Mouse (Mus musculus) spleen, postnatal 14 days (tissue): ENCODE data around the gene Dnal4.
"Not testable (repeated sequence)": the region's sequence is repeated elsewhere in the genome, so short reads cannot be mapped to it uniquely, and the experiment has no call there.

Source experiments
- DNase-seq, 2 experiments: peaks; one replicate each; pipeline ENCODE4 v3.0.0; 2021 to 2022; ENCODE audit warnings: low spot score in 2 of 2

Gene Dnal4

DNA sequence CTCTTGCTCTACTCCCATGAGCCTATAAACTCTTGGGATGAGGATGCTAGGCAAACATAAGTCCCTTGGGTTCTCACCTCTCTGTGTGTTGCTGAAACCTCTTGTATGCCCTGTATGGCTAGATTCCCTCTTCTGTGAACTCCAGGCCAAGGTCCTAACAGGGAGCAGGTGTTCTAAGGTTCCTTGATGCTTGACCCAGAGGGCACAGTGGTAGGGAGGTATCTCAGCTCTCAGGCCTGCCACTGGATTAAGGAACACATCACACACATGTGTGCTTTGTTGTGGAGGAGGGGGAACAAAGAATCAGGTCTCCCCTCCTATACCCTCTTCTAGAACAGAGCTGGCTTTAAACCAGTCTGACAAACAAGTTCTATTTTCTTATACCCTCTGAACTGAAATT, at the start of gene Dnal4:
Gene Dnal4, minus strand, starts transcription at position 101 of the 400 bp plus-strand sequence.
- no peak for DNase-seq

DNA sequence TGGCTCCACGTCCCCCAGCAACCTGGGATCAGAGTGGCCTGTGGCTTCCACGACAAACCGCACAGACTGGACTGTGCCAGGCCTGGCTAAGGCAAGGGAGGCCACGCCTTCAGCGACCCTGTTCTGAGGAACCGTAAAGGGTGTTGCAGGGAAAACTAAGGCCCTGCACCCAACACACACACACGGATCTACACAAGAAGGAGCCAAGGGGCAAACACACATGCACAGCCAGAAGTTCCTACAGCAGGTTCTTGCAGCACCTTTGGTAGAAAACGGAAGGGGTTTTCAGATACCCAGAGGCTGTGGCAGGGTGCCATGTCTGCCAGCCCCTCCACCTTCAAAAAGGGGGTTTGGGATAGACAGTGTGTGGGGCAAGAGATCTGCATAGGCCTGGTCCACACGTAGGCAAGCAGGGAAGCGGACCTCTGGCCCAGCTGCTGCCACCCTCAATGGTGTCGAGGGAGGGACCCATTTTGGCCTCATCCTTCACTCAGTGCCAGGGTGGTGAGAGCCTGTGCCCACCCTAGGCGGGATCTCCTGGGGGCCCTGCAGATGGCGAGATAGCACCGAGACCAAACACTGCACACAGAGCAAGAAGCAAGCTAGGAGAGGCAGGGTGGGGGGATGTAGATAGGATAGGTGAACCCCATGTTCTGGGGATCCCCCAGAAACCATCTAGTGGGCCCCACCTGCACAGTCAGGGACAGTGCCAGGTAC, 49.6 kb upstream of the Dnal4 start:
- no peak for DNase-seq

- DNase-seq: no peak
These were observed 48.7 kb upstream of the Dnal4 start for GRCm38 (mm10) chr15:79826221-79826935.

DNA sequence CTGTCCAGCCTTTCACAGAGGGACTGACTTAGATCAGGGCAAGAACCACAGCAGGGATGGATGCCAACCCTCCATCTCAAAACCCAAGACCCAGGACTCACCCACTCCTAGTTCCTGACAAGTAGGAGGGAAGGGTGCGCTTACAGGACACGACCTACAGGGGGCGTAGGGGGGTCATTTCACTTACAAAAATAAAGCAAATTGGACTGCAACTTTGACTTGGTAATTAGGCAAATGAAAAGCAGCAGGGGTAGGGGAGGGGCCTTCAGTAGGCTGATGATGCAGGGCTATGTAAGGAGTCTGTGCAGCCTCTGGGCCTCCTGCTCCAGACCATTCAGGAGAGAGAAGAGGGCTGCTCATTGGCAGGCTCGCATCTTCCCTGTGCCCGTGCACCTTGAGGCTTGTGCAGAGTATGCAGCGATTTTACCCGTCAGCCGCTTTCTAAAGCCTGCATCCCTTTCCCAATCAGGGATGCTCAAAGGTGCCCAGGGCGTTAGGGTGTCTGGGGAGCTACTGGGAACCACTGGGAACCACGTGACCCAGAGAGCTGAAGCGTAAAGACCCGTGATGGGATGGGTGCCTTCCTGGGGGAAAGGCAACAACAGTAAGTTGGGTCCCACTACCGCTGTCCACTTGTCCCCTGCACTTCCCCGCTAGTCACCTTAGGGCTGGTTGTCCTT, 47.6 kb upstream of the Dnal4 start:
- no peak for DNase-seq

GRCm38 (mm10) chr15:79823588-79824280, 46.1 kb upstream of the Dnal4 start:
- peak in 1 of 2 experiments; percentile 28 for DNase-seq

DNA sequence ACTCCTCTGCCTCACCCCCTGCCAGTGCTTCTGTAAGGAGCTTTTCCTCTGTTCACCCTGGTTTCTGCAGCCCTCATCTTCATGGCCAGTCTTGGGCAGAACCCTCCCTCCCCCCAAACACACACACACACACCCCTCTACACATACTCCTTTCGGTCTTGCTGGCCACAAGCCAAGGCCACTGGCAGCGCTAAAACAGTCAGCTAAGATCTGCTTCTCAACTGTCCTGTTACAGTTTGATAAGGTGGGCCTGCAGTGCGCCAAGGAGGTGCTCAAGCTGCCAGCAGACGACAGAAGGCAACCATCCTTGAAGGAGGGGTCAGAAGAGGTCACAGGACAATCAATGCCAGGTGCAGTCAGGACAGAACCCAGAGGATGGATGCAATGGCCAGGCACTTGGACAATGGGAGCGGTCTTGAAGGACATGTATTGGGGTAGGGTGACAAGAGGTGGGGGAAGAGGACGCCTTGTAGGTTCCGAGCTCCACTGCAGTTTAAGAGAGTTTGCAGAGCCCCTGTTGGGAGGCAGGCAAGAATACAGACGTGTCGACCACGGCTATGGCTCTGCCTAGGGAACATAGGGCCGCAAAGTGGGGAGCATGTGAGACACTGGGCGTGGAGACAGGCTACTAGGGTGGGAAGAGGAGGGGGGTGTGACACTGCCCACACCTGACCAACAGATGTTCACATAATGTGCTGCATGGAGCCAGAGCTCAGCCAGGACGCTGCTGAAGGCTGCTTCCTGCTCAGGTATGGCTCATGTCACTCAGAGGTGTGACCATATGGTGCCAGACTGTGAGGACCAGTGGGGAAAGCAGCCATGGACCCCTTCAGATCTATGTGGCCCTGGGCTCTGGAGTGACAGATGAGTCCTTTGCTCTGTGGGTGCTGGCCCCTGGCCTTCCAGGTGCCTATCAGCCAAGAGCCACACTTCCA, 44.9 kb upstream of the Dnal4 start:
- peak in 1 of 2 experiments; percentile 40 for DNase-seq

DNA sequence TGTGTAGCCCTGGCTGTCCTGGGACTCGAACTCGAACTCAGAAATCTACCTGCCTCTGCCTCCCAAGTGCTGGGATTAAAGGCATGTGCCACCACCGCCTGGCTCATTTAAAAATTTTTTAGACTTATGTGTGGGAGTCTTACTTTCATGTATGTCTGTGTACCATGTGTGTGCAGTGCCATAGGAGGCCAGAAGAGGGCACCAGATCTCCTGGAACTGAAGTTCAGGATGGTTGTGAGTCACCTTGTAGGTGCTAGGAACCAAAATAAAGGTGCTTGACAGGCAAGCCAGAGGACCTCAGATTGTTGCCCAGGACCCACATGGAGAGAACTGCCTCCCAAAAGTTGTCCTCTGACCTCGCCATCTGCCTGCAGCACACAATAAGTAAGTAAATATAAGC, 40.7 kb upstream of the Dnal4 start:
- no peak for DNase-seq

- DNase-seq: no peak
These were observed 36.1 kb upstream of the Dnal4 start for GRCm38 (mm10) chr15:79813666-79814258.

DNA sequence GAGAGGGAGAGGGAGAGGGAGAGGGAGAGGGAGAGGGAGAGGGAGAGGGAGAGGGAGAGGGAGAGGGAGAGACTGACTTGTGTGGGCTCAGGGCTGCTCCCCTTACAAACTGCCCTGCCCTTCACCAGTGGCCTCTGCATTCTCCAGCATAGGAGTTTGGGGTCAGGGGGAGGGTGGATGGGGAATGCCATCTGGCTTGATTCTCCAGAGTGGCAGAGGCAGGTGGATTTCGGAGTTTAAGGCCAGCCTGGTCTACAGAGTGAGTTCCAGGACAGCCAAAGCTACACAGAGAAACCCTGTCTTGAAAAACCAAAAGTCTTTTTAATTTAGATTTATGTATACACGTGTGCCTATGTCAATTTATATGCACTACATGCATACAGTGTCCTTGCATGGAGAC, 35.2 kb upstream of the Dnal4 start:
- DNase-seq: not testable (repeated sequence)

- DNase-seq: no peak
These were observed 33.3 kb upstream of the Dnal4 start for GRCm38 (mm10) chr15:79810997-79811396.

DNA sequence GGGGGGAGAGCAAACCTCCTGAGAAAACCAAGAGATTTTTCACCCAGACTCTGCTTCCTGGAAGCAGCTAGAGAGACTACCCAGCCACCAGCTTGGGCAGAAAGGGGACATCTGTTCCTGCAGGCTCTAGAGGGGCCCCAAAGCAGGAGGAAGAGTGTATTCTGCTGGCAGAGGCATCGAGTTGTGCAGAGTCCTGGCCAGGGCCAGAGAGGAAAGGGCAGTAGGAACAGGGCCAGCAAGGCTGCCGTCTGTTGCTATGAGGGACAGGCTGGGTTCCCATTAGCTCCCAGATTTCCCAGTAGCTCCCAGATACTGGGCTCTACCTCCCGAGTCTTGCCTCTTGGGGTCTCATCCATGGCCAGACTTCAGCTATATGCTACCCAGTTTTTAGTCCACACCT, 32.4 kb upstream of the Dnal4 start:
- no peak for DNase-seq

- DNase-seq: no peak
These were observed 31.0 kb upstream of the Dnal4 start for GRCm38 (mm10) chr15:79808658-79809057.

GRCm38 (mm10) chr15:79808114-79808513, 30.5 kb upstream of the Dnal4 start:
- peak in 1 of 2 experiments; percentile 31 for DNase-seq

- DNase-seq: no peak
These were observed 29.4 kb upstream of the Dnal4 start for GRCm38 (mm10) chr15:79807050-79807449.

- no peak for DNase-seq
These were observed 27.6 kb upstream of the Dnal4 start for GRCm38 (mm10) chr15:79805246-79805645.

DNA sequence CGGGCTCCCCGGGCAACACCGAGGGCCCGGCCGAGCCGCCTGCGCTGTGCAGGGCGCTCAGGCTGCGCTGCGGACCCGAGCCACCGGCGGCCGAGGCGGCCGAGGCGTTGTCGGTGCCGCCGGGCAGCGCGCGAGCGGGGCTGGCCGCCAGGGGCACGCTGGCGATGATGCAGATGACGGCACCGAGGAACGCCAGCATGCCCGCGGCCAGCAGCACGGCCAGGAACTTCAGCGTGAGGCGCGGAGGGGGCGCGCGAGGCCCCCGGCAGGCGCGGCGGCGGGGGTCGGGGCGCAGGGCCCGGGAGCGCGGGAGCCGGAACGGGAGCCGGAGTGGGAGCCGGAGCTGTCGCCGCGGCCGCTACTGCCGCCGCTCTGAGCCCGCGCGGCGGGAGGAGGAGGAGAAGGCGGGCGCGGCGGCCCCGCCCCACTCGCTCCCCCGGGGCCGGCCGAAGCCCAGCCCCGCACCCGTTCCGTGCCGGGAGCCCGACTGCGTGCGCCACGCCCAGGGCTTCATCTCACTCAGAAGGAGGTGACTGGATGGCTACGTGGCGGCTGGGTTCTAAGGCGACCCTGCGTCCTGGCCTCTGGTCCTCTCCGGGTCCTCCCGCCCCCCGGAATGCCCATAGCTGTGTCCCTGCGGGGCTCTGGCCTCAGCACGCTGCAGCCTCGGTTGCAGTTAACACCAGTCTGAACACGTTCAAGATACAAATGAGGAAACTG, 26.9 kb upstream of the Dnal4 start, which contains the start of gene Nptxr:
Gene Nptxr, minus strand, starts transcription at position 415 of the 720 bp plus-strand sequence.
- DNase-seq: no peak

GRCm38 (mm10) chr15:79803533-79804351, 26.1 kb upstream of the Dnal4 start:
- no peak for DNase-seq

- no peak for DNase-seq
These were observed 24.7 kb upstream of the Dnal4 start for GRCm38 (mm10) chr15:79802304-79802703.

DNA sequence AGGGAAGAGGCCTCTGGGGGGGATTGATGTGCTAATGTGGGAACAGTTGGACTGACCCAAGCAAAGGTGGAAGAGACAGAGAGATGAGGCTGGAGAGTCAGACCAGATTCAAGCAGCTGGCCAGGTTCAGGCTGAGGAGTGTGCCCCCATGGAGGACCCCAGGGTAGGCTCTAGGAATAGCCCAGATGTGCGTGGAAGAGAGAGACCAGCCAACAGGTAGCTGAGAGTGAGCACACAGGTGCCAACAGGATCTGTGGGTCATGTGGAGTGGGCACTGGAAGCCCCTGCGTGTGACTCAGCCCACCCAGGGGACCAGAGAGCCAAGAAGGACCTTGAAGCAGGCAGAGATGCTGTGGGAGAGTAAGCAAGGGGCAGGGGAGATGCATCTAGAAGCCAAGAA, 24.0 kb upstream of the Dnal4 start:
- no peak for DNase-seq
